Mouse (Mus musculus) kidney, postnatal 4 days (tissue): ENCODE results near the gene Lama2.
A peak's percentile ranks its signal among the peaks of the same experiment; 100 is the strongest.

Experiments used
- DNase-seq, 2 experiments: peaks; one replicate each; pipeline ENCODE4 v3.0.0; 2021; ENCODE audit warnings: mixed read lengths in 2 of 2

Lama2 gene

GRCm38 (mm10) chr10:27174271-27174670 lies 445.3 kb downstream of the Lama2 start:
- DNase-seq: no peak

- DNase-seq: no peak
Measured at GRCm38 (mm10) chr10:27164738-27165137, 454.8 kb downstream of the Lama2 start.

GRCm38 (mm10) chr10:27162364-27162763 lies 457.2 kb downstream of the Lama2 start:
- no peak for DNase-seq

- DNase-seq: no peak
Measured at GRCm38 (mm10) chr10:27150220-27150619, 469.3 kb downstream of the Lama2 start.

GRCm38 (mm10) chr10:27140422-27140821 lies 479.1 kb downstream of the Lama2 start:
- DNase-seq: peak; percentile 14 to 22

GRCm38 (mm10) chr10:27135768-27136167 lies 483.8 kb downstream of the Lama2 start:
- no peak for DNase-seq

GRCm38 (mm10) chr10:27133135-27133534 lies 486.4 kb downstream of the Lama2 start:
- DNase-seq: peak; percentile 45 to 66

GRCm38 (mm10) chr10:27127454-27127853 lies 492.1 kb downstream of the Lama2 start:
- no peak for DNase-seq

GRCm38 (mm10) chr10:27123763-27124162 lies 495.8 kb downstream of the Lama2 start:
- no peak for DNase-seq

- DNase-seq: no peak
Measured at GRCm38 (mm10) chr10:27117815-27118214, 501.7 kb downstream of the Lama2 start.

GRCm38 (mm10) chr10:27116938-27117647 lies 502.5 kb downstream of the Lama2 start:
- no peak for DNase-seq

- no peak for DNase-seq
Measured at GRCm38 (mm10) chr10:27114131-27114530, 505.4 kb downstream of the Lama2 start.

GRCm38 (mm10) chr10:27103811-27104210 lies 515.7 kb downstream of the Lama2 start:
- DNase-seq: no peak

- DNase-seq: peak in 1 of 2 experiments; percentile 4
Measured at GRCm38 (mm10) chr10:27101800-27102353, 517.7 kb downstream of the Lama2 start.

GRCm38 (mm10) chr10:27077113-27077512 lies 542.4 kb downstream of the Lama2 start:
- no peak for DNase-seq

- DNase-seq: no peak
Measured at GRCm38 (mm10) chr10:27068794-27069435, 550.6 kb downstream of the Lama2 start.

GRCm38 (mm10) chr10:27063671-27064070 lies 555.9 kb downstream of the Lama2 start:
- peak; percentile 37 to 53 for DNase-seq

GRCm38 (mm10) chr10:27054488-27054887 lies 565.1 kb downstream of the Lama2 start:
- DNase-seq: no peak

GRCm38 (mm10) chr10:27047196-27047595 lies 572.4 kb downstream of the Lama2 start:
- DNase-seq: no peak

- no peak for DNase-seq
Measured at GRCm38 (mm10) chr10:27041812-27042211, 577.7 kb downstream of the Lama2 start.

GRCm38 (mm10) chr10:27022707-27023106 lies 596.9 kb downstream of the Lama2 start:
- DNase-seq: no peak

GRCm38 (mm10) chr10:27012804-27013365 lies 606.7 kb downstream of the Lama2 start:
- DNase-seq: no peak

GRCm38 (mm10) chr10:27007364-27007763 lies 612.2 kb downstream of the Lama2 start:
- DNase-seq: no peak

- no peak for DNase-seq
Measured at GRCm38 (mm10) chr10:27005716-27006115, 613.8 kb downstream of the Lama2 start.
